Mouse (Mus musculus) embryonic facial prominence, embryonic 14.5 days (tissue): ENCODE results near the gene Taf4. TPM values are rescaled to one million over a fixed set of nuclear protein-coding genes. Genes with fewer than 3 reads are reported as not detected.

Source experiments
- ATAC-seq: fragments of 200-750 bp; cut with Nextera tagmentation; 2 replicates; pipeline ENCODE4 v1.8.0; 2017; ENCODE audit warnings: low read depth, moderate number of reproducible peaks, moderate TSS enrichment
- DNase-seq: peaks from one replicate; pipeline ENCODE4 v3.0.0-alpha.2; 2015; ENCODE audit warnings: low spot score
- H3K27ac ChIP-seq: fragments of 300-500 bp; sonication (generic); replicated peaks from 2 replicates; pipeline ENCODE4 v1.5.1; 2014; ENCODE audit warnings: low read depth, mild to moderate bottlenecking, low read length, moderate library complexity
- H3K27me3 ChIP-seq: fragments of 300-500 bp; sonication (generic); replicated peaks from 2 replicates; pipeline ENCODE4 v1.6.1; 2014; ENCODE audit warnings: low read length; ENCODE audit not compliant: control insufficient read depth, insufficient read depth
- H3K36me3 ChIP-seq: fragments of 300-500 bp; sonication (generic); 2 replicates; pipeline ENCODE4 v1.6.1; 2014; ENCODE audit warnings: low read length, mixed read lengths; ENCODE audit not compliant: control insufficient read depth, insufficient read depth
- H3K4me1 ChIP-seq: fragments of 300-500 bp; sonication (generic); 2 replicates; pipeline ENCODE4 v1.6.1; 2014; ENCODE audit warnings: antibody characterized with exemption, low read length; ENCODE audit not compliant: control insufficient read depth, insufficient read depth
- H3K4me2 ChIP-seq: fragments of 300-500 bp; sonication (generic); 2 replicates; pipeline ENCODE4 v1.6.1; 2014; ENCODE audit warnings: low read depth, mild to moderate bottlenecking, low read length, moderate library complexity, mixed read lengths
- H3K4me3 ChIP-seq: fragments of 300-500 bp; sonication (generic); 2 replicates; pipeline ENCODE4 v1.5.1; 2014; ENCODE audit warnings: low read depth, mild to moderate bottlenecking, low read length
- H3K9ac ChIP-seq: fragments of 300-500 bp; sonication (generic); 2 replicates; pipeline ENCODE4 v1.6.1; 2014; ENCODE audit warnings: low read depth, mild to moderate bottlenecking, low read length, moderate library complexity, mixed read lengths
- H3K9me3 ChIP-seq: fragments of 300-500 bp; sonication (generic); 2 replicates; pipeline ENCODE4 v1.6.1; 2016; ENCODE audit warnings: low read length; ENCODE audit not compliant: control insufficient read depth
- WGBS: fragments of 180-500 bp; shearing (Covaris S2); extraction: QIAGEN DNeasy Blood & Tissue Kit; methylation state at CpG from one replicate; pipeline ENCODE4 v1.1.7; 2014; 5-methylcytosine and 5-hydroxymethylcytosine counted together
- polyA plus RNA-seq: library from polyadenylated mRNA; unstranded; fragments of >200 nt; fragmentation: Nextera tagmentation; extraction: Ambion mirVana; gene quantifications from 2 replicates; pipeline ENCODE4 v1.2.1, GENCODE M21; 2014

Taf4 gene
- polyA plus RNA-seq, 1 experiment from 2014 or later, result 4.2 TPM

GRCm38 (mm10) chr2:179961420-179961819 is 15.0 kb downstream of the Taf4 start:
- Histone ChIP-seq H3K36me3 (no peaks in the 10 kb centered on the region), H3K27ac (no peak overlapping the region), H3K4me2 (no peak overlapping the region), H3K9ac (no peak overlapping the region), H3K9me3 (no peaks in the 10 kb centered on the region), H3K4me1 (no peaks in the 10 kb centered on the region), H3K27me3 (no peaks in the 10 kb centered on the region), H3K4me3 (no peak overlapping the region)
- ATAC-seq (no peak), DNase-seq (no peak)
- 76% methylated on average over 4 of the region's 4 CpGs for WGBS

GRCm38 (mm10) chr2:179960327-179960726 is 16.1 kb downstream of the Taf4 start:
- Histone ChIP-seq H3K9ac (no peak overlapping the region), H3K4me1 (no peaks in the 10 kb centered on the region), H3K4me2 (no peak overlapping the region), H3K27me3 (no peaks in the 10 kb centered on the region), H3K27ac (no peak overlapping the region), H3K4me3 (no peak overlapping the region), H3K9me3 (no peaks in the 10 kb centered on the region), H3K36me3 (no peaks in the 10 kb centered on the region)
- DNase-seq (no peak), ATAC-seq (no peak)
- WGBS, result 82% methylated on average over 6 of the region's 6 CpGs

GRCm38 (mm10) chr2:179959391-179959790 is 17.1 kb downstream of the Taf4 start:
- Histone ChIP-seq H3K27ac (no peak overlapping the region), H3K27me3 (no peaks in the 10 kb centered on the region), H3K4me3 (no peak overlapping the region), H3K9ac (no peak overlapping the region), H3K4me1 (no peaks in the 10 kb centered on the region), H3K4me2 (no peak overlapping the region), H3K36me3 (no peaks in the 10 kb centered on the region), H3K9me3 (no peaks in the 10 kb centered on the region)
- ATAC-seq (no peak), DNase-seq (no peak)
- 11% methylated on average over 3 of the region's 3 CpGs for WGBS

GRCm38 (mm10) chr2:179951542-179952524 is 24.6 kb downstream of the Taf4 start:
- H3K27me3 ChIP-seq, result no peaks in the 10 kb centered on the region
- no peak for DNase-seq
- no peak overlapping the region for H3K9ac ChIP-seq
- no peaks in the 10 kb centered on the region for H3K4me1 ChIP-seq
- WGBS, result 72% methylated on average over 14 of the region's 14 CpGs
- no peak for ATAC-seq
- H3K27ac ChIP-seq, result no peak overlapping the region
- H3K4me2 ChIP-seq, result no peak overlapping the region
- H3K9me3 ChIP-seq, result no peaks in the 10 kb centered on the region
- no peaks in the 10 kb centered on the region for H3K36me3 ChIP-seq
- no peak overlapping the region for H3K4me3 ChIP-seq

GRCm38 (mm10) chr2:179948820-179949219 is 27.6 kb downstream of the Taf4 start:
- no peak overlapping the region for H3K4me3 ChIP-seq
- no peak overlapping the region for H3K4me2 ChIP-seq
- DNase-seq (no peak), ATAC-seq (no peak)
- H3K27me3 ChIP-seq, result no peaks in the 10 kb centered on the region
- H3K4me1 ChIP-seq, result no peaks in the 10 kb centered on the region
- no peak overlapping the region for H3K27ac ChIP-seq
- H3K9me3 ChIP-seq, result no peaks in the 10 kb centered on the region
- H3K9ac ChIP-seq, result no peak overlapping the region
- no peaks in the 10 kb centered on the region for H3K36me3 ChIP-seq
- 85% methylated on average over 5 of the region's 5 CpGs for WGBS

- Histone ChIP-seq H3K27ac (no peak overlapping the region), H3K4me1 (no peaks in the 10 kb centered on the region), H3K4me2 (no peak overlapping the region), H3K4me3 (no peak overlapping the region), H3K9ac (no peak overlapping the region), H3K27me3 (no peaks in the 10 kb centered on the region), H3K36me3 (no peaks in the 10 kb centered on the region), H3K9me3 (no peaks in the 10 kb centered on the region)
- WGBS, result 63% methylated on average over 5 of the region's 5 CpGs
- ATAC-seq, result no peak; the same call in 1 of the 2 replicates
- DNase-seq, result no peak
These were observed 28.8 kb downstream of the Taf4 start for GRCm38 (mm10) chr2:179947607-179948006.

- ATAC-seq (no peak), DNase-seq (no peak)
- Histone ChIP-seq H3K9ac (no peak overlapping the region), H3K9me3 (no peaks in the 10 kb centered on the region), H3K4me2 (no peak overlapping the region), H3K4me3 (no peak overlapping the region), H3K27ac (no peak overlapping the region), H3K27me3 (no peaks in the 10 kb centered on the region), H3K36me3 (no peaks in the 10 kb centered on the region), H3K4me1 (no peaks in the 10 kb centered on the region)
- WGBS, result 86% methylated on average over 6 of the region's 6 CpGs
These were observed 29.9 kb downstream of the Taf4 start for GRCm38 (mm10) chr2:179946496-179946895.

- H3K4me1 ChIP-seq, result 0 out of 2 replicates have a peak, but pooled peaks cover under 1% of the 10 kb centered on the region
- no peaks in the 10 kb centered on the region for H3K36me3 ChIP-seq
- ATAC-seq, result no peak
- no peak overlapping the region for H3K27ac ChIP-seq
- DNase-seq, result no peak
- no peak overlapping the region for H3K9ac ChIP-seq
- no peak overlapping the region for H3K4me3 ChIP-seq
- no peaks in the 10 kb centered on the region for H3K27me3 ChIP-seq
- whole genome bisulfite sequencing, result 33% methylated on average over 4 of the region's 4 CpGs
- H3K4me2 ChIP-seq, result no peak overlapping the region
- no peaks in the 10 kb centered on the region for H3K9me3 ChIP-seq
These were observed 31.4 kb downstream of the Taf4 start for GRCm38 (mm10) chr2:179945051-179945450.

- Histone ChIP-seq H3K27me3 (no peaks in the 10 kb centered on the region), H3K27ac (no peak overlapping the region), H3K4me2 (no peak overlapping the region), H3K9me3 (no peaks in the 10 kb centered on the region), H3K4me3 (no peak overlapping the region), H3K36me3 (no peaks in the 10 kb centered on the region), H3K4me1 (0 out of 2 replicates have a peak, but pooled peaks cover 3% of the 10 kb centered on the region), H3K9ac (no peak overlapping the region)
- no peak for ATAC-seq
- 100% methylated on average over 1 of the region's 1 CpGs for WGBS
- no peak for DNase-seq
These were observed 34.8 kb downstream of the Taf4 start for GRCm38 (mm10) chr2:179941696-179942095.
